Mouse (Mus musculus): ENCODE results near the gene Ffar1.

Gene Ffar1

GRCm38 (mm10) chr7:30861464-30861863, at the start of gene Ffar1:
TSS of gene Ffar1 (minus strand) at chr7:30861564.
- DNase-seq, result no peak

GRCm38 (mm10) chr7:30909773-30910172, 48.4 kb upstream of the Ffar1 start:
- no peak for DNase-seq

DNA sequence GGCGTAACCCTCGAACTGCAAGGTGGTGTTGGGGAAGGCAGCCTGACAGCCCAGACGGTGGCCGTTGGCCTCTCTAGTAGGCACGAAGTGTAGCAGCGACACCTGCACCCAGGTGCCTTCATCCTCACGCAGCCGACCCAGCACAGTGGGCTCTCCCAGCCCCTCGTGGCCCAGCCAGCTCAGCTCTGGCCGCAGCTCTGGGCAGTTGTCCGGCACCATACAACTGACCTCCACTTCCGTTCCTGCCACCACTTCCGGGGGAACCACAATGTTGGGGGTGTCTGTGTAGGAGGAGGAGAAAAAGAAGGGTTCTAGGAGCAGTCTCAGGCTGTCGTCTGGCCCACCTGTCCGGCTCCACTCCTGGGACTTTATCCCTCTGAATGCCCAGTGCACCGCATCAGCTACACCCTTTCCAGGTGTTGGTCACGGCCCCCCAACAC, 47.6 kb upstream of the Ffar1 start:
- DNase-seq, result no peak

DNA sequence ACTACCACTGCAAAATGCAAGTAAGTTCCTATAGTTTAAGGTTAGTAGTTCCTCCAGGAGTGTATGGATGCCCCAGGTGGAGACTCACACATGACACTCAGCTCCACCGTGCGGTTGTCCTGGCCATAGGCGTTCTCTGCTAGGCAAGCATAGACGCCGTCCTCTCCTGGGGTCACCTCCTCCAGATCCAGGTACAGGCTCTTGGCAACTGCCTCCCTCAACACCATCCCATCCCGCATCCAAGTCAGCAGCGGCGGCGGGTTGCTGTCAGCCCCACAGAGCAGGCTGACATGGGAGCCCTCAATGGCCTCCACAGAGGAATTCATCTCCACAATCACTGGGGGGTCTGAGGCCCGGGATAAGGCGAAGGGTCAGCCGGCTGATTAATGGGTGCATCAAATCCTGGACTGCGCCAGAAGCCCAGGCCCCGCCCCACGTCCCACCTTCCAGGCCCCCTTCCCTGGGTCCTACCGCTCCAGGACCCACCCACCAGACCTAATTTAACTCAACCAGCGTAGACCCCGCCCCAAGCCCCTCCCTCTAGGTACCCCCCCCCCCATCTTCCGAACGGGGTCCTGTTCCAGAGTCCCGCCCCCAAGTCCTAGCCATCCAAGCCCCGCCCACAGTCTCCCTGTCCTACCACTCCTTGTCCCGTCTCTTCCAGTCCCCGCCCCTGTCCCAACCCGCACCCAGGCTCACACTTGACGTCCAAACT, 47.1 kb upstream of the Ffar1 start:
- peak; percentile 66 to 75 for DNase-seq

GRCm38 (mm10) chr7:30904042-30904441, 42.7 kb upstream of the Ffar1 start:
- DNase-seq, result peak; percentile 30 to 41

GRCm38 (mm10) chr7:30895217-30895616, 33.9 kb upstream of the Ffar1 start:
- no peak for DNase-seq

GRCm38 (mm10) chr7:30892515-30892914, 31.2 kb upstream of the Ffar1 start:
- peak in 1 of 2 experiments; percentile 27 for DNase-seq

DNA sequence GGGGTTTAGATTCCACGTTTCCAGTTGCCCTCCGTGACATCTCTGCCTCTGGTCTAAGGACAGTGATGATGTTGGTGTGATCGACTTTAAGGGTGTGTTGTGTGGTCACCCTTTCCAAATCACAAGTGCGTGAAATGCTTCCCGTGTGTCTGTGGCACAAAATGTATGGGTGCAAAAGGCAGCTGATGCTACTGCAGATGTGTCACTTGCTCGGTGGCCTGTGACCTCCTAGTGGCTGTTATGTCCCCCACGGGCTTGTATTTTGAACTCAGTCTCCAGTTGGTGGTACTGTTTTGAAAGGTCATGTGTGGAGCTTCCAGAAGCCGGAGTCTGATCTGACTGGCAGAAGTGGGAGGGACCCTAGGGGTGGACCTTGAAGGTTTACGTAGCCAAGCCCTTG, 30.4 kb upstream of the Ffar1 start:
- no peak for DNase-seq

GRCm38 (mm10) chr7:30890681-30891080, 29.3 kb upstream of the Ffar1 start:
- no peak for DNase-seq

GRCm38 (mm10) chr7:30888786-30889185, 27.4 kb upstream of the Ffar1 start:
- no peak for DNase-seq

DNA sequence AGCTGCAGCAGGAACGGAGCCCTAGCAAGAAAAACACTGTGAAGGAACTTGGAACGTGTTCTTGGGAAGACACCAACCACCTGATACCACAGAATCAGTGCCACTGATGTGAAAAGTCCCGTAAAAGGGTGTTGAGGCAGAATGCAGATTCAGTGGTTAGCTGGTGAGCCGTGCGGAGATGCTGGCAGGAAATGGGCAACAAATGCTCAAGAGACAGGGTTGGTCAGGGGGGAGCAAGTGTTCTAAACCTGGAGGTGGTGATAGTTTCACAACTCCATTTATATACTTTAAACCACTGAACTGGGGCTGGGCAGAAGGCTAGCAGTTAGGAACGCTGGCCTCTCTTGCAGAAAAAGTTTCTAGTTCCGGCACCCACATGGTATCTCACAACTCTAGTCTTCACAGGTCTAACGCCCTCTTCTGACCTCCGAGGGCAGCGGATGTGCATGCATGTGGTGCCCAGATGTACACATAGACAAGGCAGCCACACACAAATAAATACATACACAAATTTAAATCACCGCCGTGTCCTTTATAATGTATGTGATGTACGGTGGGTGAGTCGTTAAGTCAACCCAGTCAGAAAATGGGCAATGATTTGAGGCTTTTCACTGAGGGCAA, 26.3 kb upstream of the Ffar1 start:
- DNase-seq, result no peak

DNA sequence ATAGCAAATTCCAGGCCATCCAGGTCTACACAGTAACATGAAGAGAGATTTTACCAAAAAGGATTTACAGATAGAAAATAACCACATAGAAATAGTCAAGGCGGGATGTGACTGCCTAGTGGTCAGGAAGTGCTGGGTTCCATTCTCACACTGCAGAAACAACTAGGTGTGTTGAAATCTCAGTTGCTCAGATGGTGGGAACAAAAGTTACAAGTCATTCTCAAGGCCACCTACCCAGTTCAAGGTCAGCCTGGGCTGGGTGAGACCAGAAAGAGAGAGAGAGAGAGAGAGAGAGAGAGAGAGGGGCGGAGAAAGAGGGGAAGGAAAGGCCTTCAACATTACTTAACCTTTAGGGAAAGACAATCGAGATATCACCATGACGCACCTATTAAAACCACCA, 25.5 kb upstream of the Ffar1 start:
- no peak for DNase-seq

- no peak for DNase-seq
Measured at GRCm38 (mm10) chr7:30884047-30884446, 22.7 kb upstream of the Ffar1 start.

DNA sequence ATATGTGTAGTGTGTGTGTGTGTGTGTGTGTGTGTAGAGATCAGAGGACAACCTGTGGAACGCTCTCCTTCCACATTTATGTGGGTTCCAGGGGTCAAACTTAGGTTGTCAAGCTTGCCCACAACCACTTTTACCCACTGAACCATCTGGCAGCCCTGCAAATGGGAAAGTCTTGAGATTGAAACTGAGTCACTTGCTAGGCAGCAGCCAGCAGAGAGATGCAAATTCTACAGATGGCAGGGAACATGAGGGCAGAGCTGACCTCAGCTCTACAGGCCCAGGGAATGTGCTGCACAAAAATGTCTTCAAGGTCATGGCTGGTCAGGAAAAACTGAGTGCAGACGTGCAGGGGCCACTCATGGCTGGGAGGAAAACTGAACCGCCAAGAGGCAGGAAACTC, 20.0 kb upstream of the Ffar1 start:
- DNase-seq, result no peak

- no peak for DNase-seq
Measured at GRCm38 (mm10) chr7:30880176-30880575, 18.8 kb upstream of the Ffar1 start, which contains the start of gene Cd22. TSS of gene Cd22 (minus strand) at chr7:30880342.

DNA sequence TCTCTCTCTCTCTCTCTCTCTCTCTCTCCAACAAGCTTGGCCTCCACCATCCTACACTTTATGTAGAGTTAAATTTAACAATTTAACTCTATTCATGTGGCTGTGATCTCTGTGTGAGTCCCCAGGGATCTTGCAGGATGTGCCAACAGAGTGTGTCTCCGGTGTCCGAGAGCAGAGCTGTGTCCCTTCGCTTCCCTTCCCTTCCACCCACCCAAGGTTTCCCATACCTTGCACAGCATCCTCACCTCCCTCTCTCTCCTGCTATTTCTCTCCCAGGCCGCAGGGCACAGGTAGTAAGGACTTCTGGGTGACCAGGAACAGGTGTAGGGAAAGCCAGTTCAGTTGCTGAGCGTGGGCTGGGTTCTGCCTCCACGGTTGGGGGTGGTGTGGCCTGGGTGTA, 17.6 kb upstream of the Ffar1 start:
- no peak for DNase-seq

- DNase-seq, result peak; percentile 85 to 89
Measured at GRCm38 (mm10) chr7:30873083-30873482, 11.7 kb upstream of the Ffar1 start.

DNA sequence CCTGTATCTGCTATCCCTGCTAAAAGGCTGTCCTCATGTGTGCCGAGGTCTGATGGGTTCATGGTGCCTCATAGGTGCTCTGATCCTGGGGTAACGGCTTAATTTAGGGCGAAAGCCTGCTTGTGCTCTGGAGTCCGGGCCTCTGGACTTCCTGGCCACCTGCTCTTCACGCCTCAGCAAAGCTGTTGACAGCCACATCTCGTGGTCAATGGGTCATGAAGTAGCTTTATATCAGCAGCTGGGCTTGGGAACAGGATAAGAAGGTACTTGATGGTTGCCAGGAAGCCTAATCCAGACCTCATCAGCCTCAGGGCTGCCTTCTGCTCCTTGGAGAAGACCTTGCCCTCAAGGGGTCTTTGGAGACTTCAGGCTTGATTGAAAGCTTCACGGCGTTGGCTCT, 2.0 kb upstream of the Ffar1 start:
- DNase-seq, result peak in 1 of 2 experiments; percentile 21

DNA sequence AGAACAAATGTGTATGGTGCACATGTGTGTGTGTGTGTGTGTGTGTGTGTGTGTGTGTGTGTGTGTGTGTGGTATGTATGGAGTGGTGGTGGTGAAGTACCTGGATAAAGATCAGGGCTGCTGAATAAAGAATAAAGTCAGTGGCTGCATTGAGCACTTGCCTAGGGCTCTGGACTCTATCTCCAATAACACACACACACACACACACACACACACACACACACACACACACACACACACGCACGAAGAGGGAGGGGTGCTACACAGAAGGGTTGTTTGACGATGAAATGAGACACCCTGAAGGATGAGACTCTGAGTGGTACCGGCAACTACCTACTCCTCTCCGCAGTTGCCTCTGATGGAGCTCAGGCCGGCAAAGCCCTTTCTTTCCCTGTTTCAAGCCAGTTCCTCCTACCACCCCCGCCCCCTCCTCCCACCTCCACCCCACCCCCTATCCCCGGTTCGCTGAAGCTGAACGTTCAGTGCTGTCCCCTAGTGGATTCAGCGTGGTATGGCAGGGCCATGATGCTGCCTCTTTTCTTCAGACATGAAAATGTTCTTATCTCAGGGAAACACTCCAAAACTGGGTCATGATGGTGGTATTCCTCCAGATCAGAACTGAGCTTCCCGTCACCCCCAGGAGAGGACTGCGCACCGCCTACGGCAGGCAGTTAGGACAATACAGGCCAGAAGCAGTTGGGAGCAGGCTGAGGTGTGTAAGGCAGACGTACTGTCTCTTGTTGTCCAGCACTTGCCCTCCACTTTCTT, 1.5 kb downstream of the Ffar1 start:
- DNase-seq, result peak; percentile 73 to 79

DNA sequence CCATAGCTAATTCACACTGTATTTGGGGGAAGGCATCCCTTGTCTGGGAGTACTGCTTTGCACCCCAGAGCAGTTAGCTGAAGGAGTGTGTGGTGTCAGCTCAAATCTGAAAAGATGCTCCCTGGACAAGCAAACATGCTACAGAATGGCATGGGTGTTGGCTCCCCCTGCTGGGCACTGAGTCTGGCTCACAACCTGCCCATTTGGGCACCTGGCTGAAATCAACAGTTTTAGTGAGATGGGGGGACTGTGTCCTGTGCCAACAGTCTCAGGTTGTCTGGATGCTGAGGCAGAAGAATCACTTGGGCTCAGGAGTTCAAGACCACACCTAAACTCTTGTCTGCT, 2.1 kb downstream of the Ffar1 start:
- DNase-seq, result peak; percentile 88 to 90

- DNase-seq, result no peak
Measured at GRCm38 (mm10) chr7:30857746-30858145, 3.6 kb downstream of the Ffar1 start.

DNA sequence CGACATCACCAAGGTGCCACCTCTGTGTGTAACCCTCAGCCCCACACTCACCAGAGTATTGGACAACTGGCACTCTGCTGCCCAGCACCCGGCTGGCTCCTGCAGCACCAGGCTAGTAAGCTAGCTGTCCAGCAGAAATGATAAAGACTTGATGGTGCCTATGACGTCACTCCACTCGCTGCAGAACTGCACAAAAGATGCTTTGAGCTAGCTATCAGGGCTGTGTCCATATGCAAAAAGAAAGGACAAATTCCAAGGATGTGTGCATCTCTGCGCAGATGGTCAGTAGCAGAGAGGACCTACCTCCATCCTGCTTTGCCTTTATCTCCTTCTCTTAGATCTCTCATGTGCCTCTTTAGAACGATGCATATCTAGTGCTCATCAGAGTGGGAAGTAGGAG, 5.3 kb downstream of the Ffar1 start, which contains the start of gene Ffar3:
Gene Ffar3 (minus strand): TSS at position 101 of the 400 bp plus-strand sequence.
- no peak for DNase-seq

GRCm38 (mm10) chr7:30851421-30851820, 9.9 kb downstream of the Ffar1 start:
- DNase-seq, result no peak

- no peak for DNase-seq
Measured at GRCm38 (mm10) chr7:30847934-30848333, 13.4 kb downstream of the Ffar1 start.

All from kidney, postnatal 4 days (tissue).